Mouse (Mus musculus): ENCODE measurements at regions not wholly inside any gene's neighbourhood (a gene's known extent, or its start where the extent isn't known, plus 50 kb on each side); places are given as distances from the start of the nearest gene placed in this dataset.
A peak's percentile ranks its signal among the peaks of the same experiment; 100 is the strongest.

GRCm38 (mm10) chr2:57597694-57598358 is 360.4 kb downstream of the Gpd2 start:
- DNase-seq (ENCODE audit: low spot score in 2 of 2): no peak
- intact Hi-C loops (cut with DNase I): no loop called here

GRCm38 (mm10) chr2:57611599-57611998 is 374.2 kb downstream of the Gpd2 start:
- DNase-seq (ENCODE audit: low spot score in 2 of 2): no peak
- intact Hi-C loops (cut with DNase I): loop anchor here (10.0 kb wide), 1 partner anchor 497 kb away; no protein-coding TSS in a partner anchor

- peak in 1 of 2 experiments; percentile 28 for DNase-seq (ENCODE audit: low spot score in 2 of 2)
- intact Hi-C loops (cut with DNase I): loop anchor here (10.0 kb wide), 1 partner anchor 498 kb away; no protein-coding TSS in a partner anchor
These were observed 375.8 kb downstream of the Gpd2 start for GRCm38 (mm10) chr2:57613243-57613642.

GRCm38 (mm10) chr2:57614587-57614991 is 377.2 kb downstream of the Gpd2 start:
- intact Hi-C loops (cut with DNase I): loop anchor here (10.0 kb wide), 1 partner anchor 500 kb away; no protein-coding TSS in a partner anchor

GRCm38 (mm10) chr2:57616525-57617225 is 379.2 kb downstream of the Gpd2 start:
- no peak for DNase-seq (ENCODE audit: low spot score in 2 of 2)

More at GRCm38 (mm10) chr2:57614587-57614991, 377.2 kb downstream of the Gpd2 start:
- peak in 1 of 2 experiments; percentile 31 for DNase-seq (ENCODE audit: low spot score in 2 of 2)

GRCm38 (mm10) chr2:57617258-57617657 is 379.8 kb downstream of the Gpd2 start:
- DNase-seq (ENCODE audit: low spot score in 2 of 2): no peak
- intact Hi-C loops (cut with DNase I): loop anchor here (10.0 kb wide), 1 partner anchor 502 kb away; no protein-coding TSS in a partner anchor

More at GRCm38 (mm10) chr2:57616525-57617225, 379.2 kb downstream of the Gpd2 start:
- intact Hi-C loops (cut with DNase I): loop anchor here (10.0 kb wide), 1 partner anchor 502 kb away; no protein-coding TSS in a partner anchor

GRCm38 (mm10) chr2:57644117-57644516 is 353.6 kb upstream of the Galnt5 start:
- DNase-seq (ENCODE audit: low spot score in 2 of 2): no peak
- intact Hi-C loops (cut with DNase I): no loop called here

- peak in 1 of 2 experiments; percentile 8 for DNase-seq (ENCODE audit: low spot score in 2 of 2)
- intact Hi-C loops (cut with DNase I): no loop called here
These were observed 353.1 kb upstream of the Galnt5 start for GRCm38 (mm10) chr2:57644541-57644940.

GRCm38 (mm10) chr2:57649002-57649401 is 348.7 kb upstream of the Galnt5 start:
- intact Hi-C loops (cut with DNase I): no loop called here
- no peak for DNase-seq (ENCODE audit: low spot score in 2 of 2)

GRCm38 (mm10) chr2:57657409-57657808 is 340.3 kb upstream of the Galnt5 start:
- intact Hi-C loops (cut with DNase I): no loop called here
- peak; percentile 7 to 67 for DNase-seq (ENCODE audit: low spot score in 2 of 2)

GRCm38 (mm10) chr2:57661838-57662237 is 335.8 kb upstream of the Galnt5 start:
- no peak for DNase-seq (ENCODE audit: low spot score in 2 of 2)
- intact Hi-C loops (cut with DNase I): no loop called here

GRCm38 (mm10) chr2:57672007-57672643 is 325.6 kb upstream of the Galnt5 start:
- no peak for DNase-seq (ENCODE audit: low spot score in 2 of 2)
- intact Hi-C loops (cut with DNase I): no loop called here

GRCm38 (mm10) chr2:57689877-57690276 is 307.8 kb upstream of the Galnt5 start:
- no peak for DNase-seq (ENCODE audit: low spot score in 2 of 2)
- intact Hi-C loops (cut with DNase I): no loop called here

- intact Hi-C loops (cut with DNase I): loop anchor here (5.0 kb wide), 2 partner anchors 220 to 575 kb away; partner anchors contain the start of gene Nr4a2
These were observed 300.5 kb upstream of the Galnt5 start for GRCm38 (mm10) chr2:57696992-57697772.

GRCm38 (mm10) chr2:57698659-57699061 is 299.0 kb upstream of the Galnt5 start:
- intact Hi-C loops (cut with DNase I): loop anchor here (1.0 to 5.0 kb wide), 3 partner anchors 219 to 1579 kb away; partner anchors contain the start of gene Nr4a2
- peak; percentile 47 to 62 for DNase-seq (ENCODE audit: low spot score in 2 of 2)

More at GRCm38 (mm10) chr2:57696992-57697772, 300.5 kb upstream of the Galnt5 start:
- no peak for DNase-seq (ENCODE audit: low spot score in 2 of 2)

GRCm38 (mm10) chr2:57699226-57699625 is 298.5 kb upstream of the Galnt5 start:
- intact Hi-C loops (cut with DNase I): loop anchor here (1.0 to 5.0 kb wide), 3 partner anchors 218 to 1580 kb away; partner anchors contain the start of gene Nr4a2
- peak in 1 of 2 experiments; percentile 2 for DNase-seq (ENCODE audit: low spot score in 2 of 2)

GRCm38 (mm10) chr2:57716754-57717510 is 280.8 kb upstream of the Galnt5 start:
- intact Hi-C loops (cut with DNase I): no loop called here
- no peak for DNase-seq (ENCODE audit: low spot score in 2 of 2)

All from left cerebral cortex, postnatal 25 days (tissue).